Mouse (Mus musculus): ENCODE data around the gene Flrt2. TPM values are rescaled to one million over a fixed set of nuclear protein-coding genes. Genes with fewer than 3 reads are reported as not detected.
A peak's percentile ranks its signal among the peaks of the same experiment; 100 is the strongest.

Gene Flrt2
- polyA plus RNA-seq, 1 experiment from 2014 or later, result 31.6 TPM

GRCm38 (mm10) chr12:95694991-95695833 lies 3.2 kb downstream of the Flrt2 start:
- no peaks in the 10 kb centered on the region for H3K36me3 ChIP-seq
- H3K9me3 ChIP-seq, result no peaks in the 10 kb centered on the region
- H3K27me3 ChIP-seq, result peaks cover 34% of the 10 kb centered on the region
- H3K27ac ChIP-seq (replicated peaks), result peak overlapping the region; percentile 81
- peak overlapping the region; percentile 75 for H3K4me3 ChIP-seq
- H3K4me2 ChIP-seq (replicated peaks), result peak overlapping the region; percentile 84
- peaks cover 41% of the 10 kb centered on the region for H3K4me1 ChIP-seq
- under 1% methylated on average over 68 of the region's 68 CpGs for WGBS
- ATAC-seq (ENCODE audit: low FRiP score, low read depth), result peak; percentile 90
- peak overlapping the region; percentile 75 for H3K9ac ChIP-seq (replicated peaks)

- ATAC-seq (ENCODE audit: low FRiP score, low read depth), result peak; percentile 5; the same call in 1 of the 2 replicates
- WGBS, result 1% methylated on average over 28 of the region's 28 CpGs
Observed at GRCm38 (mm10) chr12:95695834-95696521, 4.0 kb downstream of the Flrt2 start.

GRCm38 (mm10) chr12:95696522-95697025 lies 4.5 kb downstream of the Flrt2 start:
- H3K9me3 ChIP-seq, result no peaks in the 10 kb centered on the region
- H3K4me1 ChIP-seq, result peaks cover 39% of the 10 kb centered on the region
- H3K4me3 ChIP-seq, result peak overlapping the region; percentile 75
- WGBS, result 2% methylated on average over 6 of the region's 6 CpGs
- peak overlapping the region; percentile 84 for H3K4me2 ChIP-seq (replicated peaks)
- peak overlapping the region; percentile 81; the same call in 1 of the 2 replicates for H3K27ac ChIP-seq (replicated peaks)
- H3K27me3 ChIP-seq, result peaks cover 27% of the 10 kb centered on the region
- ATAC-seq (ENCODE audit: low FRiP score, low read depth), result no peak
- H3K36me3 ChIP-seq, result no peaks in the 10 kb centered on the region
- peak overlapping the region; percentile 75 for H3K9ac ChIP-seq (replicated peaks)

More at GRCm38 (mm10) chr12:95695834-95696521, 4.0 kb downstream of the Flrt2 start:
- Histone ChIP-seq H3K4me2 (replicated peaks) (peak overlapping the region; percentile 84), H3K9me3 (no peaks in the 10 kb centered on the region), H3K36me3 (no peaks in the 10 kb centered on the region), H3K9ac (replicated peaks) (peak overlapping the region; percentile 75), H3K4me1 (peaks cover 41% of the 10 kb centered on the region), H3K27ac (replicated peaks) (peak overlapping the region; percentile 81), H3K27me3 (peaks cover 31% of the 10 kb centered on the region), H3K4me3 (peak overlapping the region; percentile 75)

GRCm38 (mm10) chr12:95698556-95698955 lies 6.5 kb downstream of the Flrt2 start:
- Histone ChIP-seq H3K27ac (replicated peaks) (no peak overlapping the region), H3K9me3 (no peaks in the 10 kb centered on the region), H3K4me2 (replicated peaks) (peak overlapping the region; percentile 84), H3K36me3 (no peaks in the 10 kb centered on the region), H3K9ac (replicated peaks) (0 out of 2 replicates have a peak overlapping the region, but pooled peaks have one; percentile 11), H3K4me1 (peaks cover 21% of the 10 kb centered on the region), H3K27me3 (peaks cover 7% of the 10 kb centered on the region), H3K4me3 (peak overlapping the region; percentile 75)
- WGBS, result 63% methylated on average over 1 of the region's 1 CpGs
- ATAC-seq (ENCODE audit: low FRiP score, low read depth), result no peak

- H3K27ac ChIP-seq (replicated peaks), result no peak overlapping the region
- peaks cover 14% of the 10 kb centered on the region for H3K4me1 ChIP-seq
- H3K4me2 ChIP-seq (replicated peaks), result no peak overlapping the region
- H3K9me3 ChIP-seq, result no peaks in the 10 kb centered on the region
- H3K4me3 ChIP-seq, result no peak overlapping the region
- no peak for ATAC-seq (ENCODE audit: low FRiP score, low read depth)
- no peak overlapping the region for H3K9ac ChIP-seq (replicated peaks)
- no peaks in the 10 kb centered on the region for H3K27me3 ChIP-seq
- no peaks in the 10 kb centered on the region for H3K36me3 ChIP-seq
- WGBS, result 80% methylated on average over 2 of the region's 2 CpGs
Observed at GRCm38 (mm10) chr12:95700746-95701145, 8.7 kb downstream of the Flrt2 start.

- Histone ChIP-seq H3K4me2 (replicated peaks) (no peak overlapping the region), H3K27ac (replicated peaks) (no peak overlapping the region), H3K36me3 (no peaks in the 10 kb centered on the region), H3K9me3 (no peaks in the 10 kb centered on the region), H3K4me1 (peaks cover 14% of the 10 kb centered on the region), H3K9ac (replicated peaks) (no peak overlapping the region), H3K27me3 (no peaks in the 10 kb centered on the region), H3K4me3 (no peak overlapping the region)
- no peak for ATAC-seq (ENCODE audit: low FRiP score, low read depth)
Observed at GRCm38 (mm10) chr12:95701580-95701979, 9.6 kb downstream of the Flrt2 start.

GRCm38 (mm10) chr12:95705006-95705405 lies 13.0 kb downstream of the Flrt2 start:
- H3K36me3 ChIP-seq, result no peaks in the 10 kb centered on the region
- no peak overlapping the region for H3K4me3 ChIP-seq
- no peaks in the 10 kb centered on the region for H3K9me3 ChIP-seq
- no peak overlapping the region for H3K27ac ChIP-seq (replicated peaks)
- ATAC-seq (ENCODE audit: low FRiP score, low read depth), result no peak
- H3K9ac ChIP-seq (replicated peaks), result no peak overlapping the region
- no peaks in the 10 kb centered on the region for H3K4me1 ChIP-seq
- 94% methylated on average over 3 of the region's 3 CpGs for WGBS
- no peak overlapping the region for H3K4me2 ChIP-seq (replicated peaks)
- no peaks in the 10 kb centered on the region for H3K27me3 ChIP-seq

- no peaks in the 10 kb centered on the region for H3K36me3 ChIP-seq
- H3K4me1 ChIP-seq, result no peaks in the 10 kb centered on the region
- WGBS, result 93% methylated on average over 2 of the region's 2 CpGs
- no peak overlapping the region for H3K27ac ChIP-seq (replicated peaks)
- no peaks in the 10 kb centered on the region for H3K9me3 ChIP-seq
- no peak overlapping the region for H3K4me2 ChIP-seq (replicated peaks)
- no peak overlapping the region for H3K4me3 ChIP-seq
- no peaks in the 10 kb centered on the region for H3K27me3 ChIP-seq
- no peak overlapping the region for H3K9ac ChIP-seq (replicated peaks)
- ATAC-seq (ENCODE audit: low FRiP score, low read depth), result no peak
Observed at GRCm38 (mm10) chr12:95723265-95723664, 31.2 kb downstream of the Flrt2 start.

- Histone ChIP-seq H3K27ac (replicated peaks) (no peak overlapping the region), H3K4me3 (no peak overlapping the region), H3K4me2 (replicated peaks) (no peak overlapping the region), H3K4me1 (0 out of 2 replicates have a peak, but pooled peaks cover 3% of the 10 kb centered on the region), H3K36me3 (no peaks in the 10 kb centered on the region), H3K9ac (replicated peaks) (no peak overlapping the region), H3K9me3 (no peaks in the 10 kb centered on the region), H3K27me3 (no peaks in the 10 kb centered on the region)
- 78% methylated on average over 1 of the region's 1 CpGs for WGBS
- ATAC-seq (ENCODE audit: low FRiP score, low read depth), result no peak
Observed at GRCm38 (mm10) chr12:95734075-95734474, 42.0 kb downstream of the Flrt2 start.

- H3K27ac ChIP-seq (replicated peaks), result no peak overlapping the region
- no peaks in the 10 kb centered on the region for H3K27me3 ChIP-seq
- no peak overlapping the region for H3K4me2 ChIP-seq (replicated peaks)
- 61% methylated on average over 8 of the region's 8 CpGs for WGBS
- H3K36me3 ChIP-seq, result no peaks in the 10 kb centered on the region
- H3K4me1 ChIP-seq, result 0 out of 2 replicates have a peak, but pooled peaks cover 3% of the 10 kb centered on the region
- H3K4me3 ChIP-seq, result no peak overlapping the region
- H3K9ac ChIP-seq (replicated peaks), result no peak overlapping the region
- no peak for ATAC-seq (ENCODE audit: low FRiP score, low read depth)
- no peaks in the 10 kb centered on the region for H3K9me3 ChIP-seq
Observed at GRCm38 (mm10) chr12:95737571-95737970, 45.5 kb downstream of the Flrt2 start.

GRCm38 (mm10) chr12:95738031-95738430 lies 46.0 kb downstream of the Flrt2 start:
- H3K9ac ChIP-seq (replicated peaks), result no peak overlapping the region
- no peak for ATAC-seq (ENCODE audit: low FRiP score, low read depth)
- H3K27ac ChIP-seq (replicated peaks), result no peak overlapping the region
- H3K4me3 ChIP-seq, result no peak overlapping the region
- no peaks in the 10 kb centered on the region for H3K27me3 ChIP-seq
- 74% methylated on average over 5 of the region's 5 CpGs for WGBS
- no peaks in the 10 kb centered on the region for H3K9me3 ChIP-seq
- H3K36me3 ChIP-seq, result no peaks in the 10 kb centered on the region
- H3K4me2 ChIP-seq (replicated peaks), result no peak overlapping the region
- 0 out of 2 replicates have a peak, but pooled peaks cover 3% of the 10 kb centered on the region for H3K4me1 ChIP-seq

All from midbrain, embryonic 12.5 days (tissue).